Mouse (Mus musculus) forebrain, embryonic 16.5 days (tissue): ENCODE results near the gene Dennd1b. TPM values are rescaled to one million over a fixed set of nuclear protein-coding genes. Genes with fewer than 3 reads are reported as not detected.

Source experiments
- ATAC-seq: fragments of 200-750 bp; cut with Nextera tagmentation; 2 replicates; pipeline ENCODE4 v1.8.0; 2017; ENCODE audit warnings: mild to moderate bottlenecking, moderate library complexity
- H3K27ac ChIP-seq: fragments of 300-500 bp; sonication (generic); 2 replicates; pipeline ENCODE4 v1.5.1; 2014; ENCODE audit warnings: low read length, control low read depth
- H3K27me3 ChIP-seq: fragments of 300-500 bp; sonication (generic); replicated peaks from 2 replicates; pipeline ENCODE4 v1.6.1; 2014; ENCODE audit warnings: low read length; ENCODE audit not compliant: control insufficient read depth, insufficient read depth
- H3K36me3 ChIP-seq: fragments of 300-500 bp; sonication (generic); 2 replicates; pipeline ENCODE4 v1.6.1; 2014; ENCODE audit not compliant: control insufficient read depth, insufficient read depth
- H3K4me1 ChIP-seq: fragments of 300-500 bp; sonication (generic); replicated peaks from 2 replicates; pipeline ENCODE4 v1.6.1; 2014; ENCODE audit warnings: low read length; ENCODE audit not compliant: control insufficient read depth, insufficient read depth
- H3K4me2 ChIP-seq: fragments of 300-500 bp; sonication (generic); 2 replicates; pipeline ENCODE4 v1.6.1; 2014; ENCODE audit warnings: mild to moderate bottlenecking, low read length, control low read depth
- H3K4me3 ChIP-seq: fragments of 300-500 bp; sonication (generic); replicated peaks from 2 replicates; pipeline ENCODE4 v1.5.1; 2014; ENCODE audit warnings: mild to moderate bottlenecking, low read length, control low read depth
- H3K9ac ChIP-seq: fragments of 300-500 bp; sonication (generic); replicated peaks from 2 replicates; pipeline ENCODE4 v1.6.1; 2014; ENCODE audit warnings: low read depth, low read length, control low read depth
- H3K9me3 ChIP-seq: fragments of 300-500 bp; sonication (generic); 2 replicates; pipeline ENCODE4 v1.6.1; 2016; ENCODE audit warnings: low read length; ENCODE audit not compliant: control insufficient read depth
- WGBS: fragments of 180-500 bp; shearing (Covaris S2); extraction: QIAGEN DNeasy Blood & Tissue Kit; methylation state at CpG from one replicate; pipeline ENCODE4 v1.1.7; 2014; 5-methylcytosine and 5-hydroxymethylcytosine counted together
- polyA plus RNA-seq: library from polyadenylated mRNA; unstranded; fragments of >200 nt; fragmentation: Nextera tagmentation; extraction: Ambion mirVana; gene quantifications from 2 replicates; pipeline ENCODE4 v1.2.1, GENCODE M21; 2015

Dennd1b gene
- polyA plus RNA-seq: 7.5 and 9.3 TPM in 2 replicates

- Histone ChIP-seq H3K9ac (peak within 1 kb of the TSS; percentile 94), H3K27me3 (no peaks in the 10 kb centered on the region), H3K9me3 (no peaks in the 10 kb centered on the region), H3K4me2 (peak within 1 kb of the TSS; percentile 77), H3K36me3 (no peaks in the 10 kb centered on the region), H3K27ac (peak within 1 kb of the TSS; percentile 71), H3K4me3 (peak within 1 kb of the TSS; percentile 91), H3K4me1 (peaks cover 8% of the 10 kb centered on the region)
- WGBS: under 1% methylated on average over 39 of the region's 69 CpGs
- ATAC-seq: peak; percentile 78
These were observed at the start of gene Dennd1b for GRCm38 (mm10) chr1:138963161-138963867. TSS of gene Dennd1b (plus strand) at chr1:138963435.

GRCm38 (mm10) chr1:138915596-138915995, 47.6 kb upstream of the Dennd1b start:
- 92% methylated on average over 3 of the region's 3 CpGs for WGBS

GRCm38 (mm10) chr1:138919601-138920000, 43.6 kb upstream of the Dennd1b start:
- Histone ChIP-seq H3K27me3 (no peaks in the 10 kb centered on the region), H3K9me3 (no peaks in the 10 kb centered on the region), H3K4me1 (no peaks in the 10 kb centered on the region), H3K36me3 (no peaks in the 10 kb centered on the region), H3K9ac (no peak overlapping the region), H3K4me2 (no peak overlapping the region), H3K4me3 (no peak overlapping the region), H3K27ac (no peak overlapping the region)
- ATAC-seq: no peak
- WGBS: 93% methylated on average over 5 of the region's 5 CpGs

More at GRCm38 (mm10) chr1:138915596-138915995, 47.6 kb upstream of the Dennd1b start:
- Histone ChIP-seq H3K9ac (no peak overlapping the region), H3K27ac (no peak overlapping the region), H3K4me1 (peaks cover 7% of the 10 kb centered on the region; the same call in 1 of the 2 replicates), H3K27me3 (no peaks in the 10 kb centered on the region), H3K36me3 (no peaks in the 10 kb centered on the region), H3K9me3 (no peaks in the 10 kb centered on the region), H3K4me3 (no peak overlapping the region), H3K4me2 (no peak overlapping the region)
- no peak for ATAC-seq

GRCm38 (mm10) chr1:138920082-138920481, 43.2 kb upstream of the Dennd1b start:
- WGBS: 95% methylated on average over 3 of the region's 3 CpGs
- Histone ChIP-seq H3K36me3 (no peaks in the 10 kb centered on the region), H3K4me1 (no peaks in the 10 kb centered on the region), H3K27me3 (no peaks in the 10 kb centered on the region), H3K4me3 (no peak overlapping the region), H3K4me2 (no peak overlapping the region), H3K9me3 (no peaks in the 10 kb centered on the region), H3K27ac (no peak overlapping the region), H3K9ac (no peak overlapping the region)
- no peak for ATAC-seq

GRCm38 (mm10) chr1:138920799-138921198, 42.4 kb upstream of the Dennd1b start:
- no peaks in the 10 kb centered on the region for H3K9me3 ChIP-seq
- H3K4me2 ChIP-seq: no peak overlapping the region
- no peak overlapping the region for H3K9ac ChIP-seq
- no peak overlapping the region for H3K4me3 ChIP-seq
- no peaks in the 10 kb centered on the region for H3K36me3 ChIP-seq
- H3K27ac ChIP-seq: no peak overlapping the region
- WGBS: 78% methylated on average over 1 of the region's 1 CpGs
- H3K27me3 ChIP-seq: no peaks in the 10 kb centered on the region
- H3K4me1 ChIP-seq: no peaks in the 10 kb centered on the region
- no peak for ATAC-seq

- Histone ChIP-seq H3K9ac (no peak overlapping the region), H3K4me2 (no peak overlapping the region), H3K4me1 (no peaks in the 10 kb centered on the region), H3K4me3 (no peak overlapping the region), H3K27ac (no peak overlapping the region), H3K9me3 (no peaks in the 10 kb centered on the region), H3K27me3 (no peaks in the 10 kb centered on the region), H3K36me3 (no peaks in the 10 kb centered on the region)
- ATAC-seq: no peak
- WGBS: 92% methylated on average over 6 of the region's 6 CpGs
These were observed 40.3 kb upstream of the Dennd1b start for GRCm38 (mm10) chr1:138922886-138923285.

- Histone ChIP-seq H3K4me2 (no peak overlapping the region), H3K9ac (no peak overlapping the region), H3K36me3 (no peaks in the 10 kb centered on the region), H3K4me3 (no peak overlapping the region), H3K4me1 (0 out of 2 replicates have a peak, but pooled peaks cover 3% of the 10 kb centered on the region), H3K27me3 (no peaks in the 10 kb centered on the region), H3K27ac (no peak overlapping the region), H3K9me3 (no peaks in the 10 kb centered on the region)
- WGBS: 87% methylated on average over 2 of the region's 2 CpGs
- no peak for ATAC-seq
These were observed 39.0 kb upstream of the Dennd1b start for GRCm38 (mm10) chr1:138924282-138924681.

- no peak for ATAC-seq
- H3K4me2 ChIP-seq: no peak overlapping the region
- H3K9ac ChIP-seq: no peak overlapping the region
- H3K27ac ChIP-seq: no peak overlapping the region
- 73% methylated on average over 11 of the region's 11 CpGs for WGBS
- no peaks in the 10 kb centered on the region for H3K9me3 ChIP-seq
- H3K27me3 ChIP-seq: no peaks in the 10 kb centered on the region
- H3K4me3 ChIP-seq: no peak overlapping the region
- H3K4me1 ChIP-seq: 0 out of 2 replicates have a peak, but pooled peaks cover 3% of the 10 kb centered on the region
- H3K36me3 ChIP-seq: no peaks in the 10 kb centered on the region
These were observed 34.4 kb upstream of the Dennd1b start for GRCm38 (mm10) chr1:138928671-138929483.

- Histone ChIP-seq H3K4me2 (no peak overlapping the region), H3K36me3 (no peaks in the 10 kb centered on the region), H3K27me3 (no peaks in the 10 kb centered on the region), H3K9me3 (no peaks in the 10 kb centered on the region), H3K4me1 (0 out of 2 replicates have a peak, but pooled peaks cover 3% of the 10 kb centered on the region), H3K4me3 (no peak overlapping the region), H3K27ac (no peak overlapping the region), H3K9ac (no peak overlapping the region)
- WGBS: 69% methylated on average over 3 of the region's 3 CpGs
- no peak for ATAC-seq
These were observed 33.2 kb upstream of the Dennd1b start for GRCm38 (mm10) chr1:138929985-138930384.
